8 mouse cellular contexts compared by ENCODE assay signal in the genomic region with DNA sequence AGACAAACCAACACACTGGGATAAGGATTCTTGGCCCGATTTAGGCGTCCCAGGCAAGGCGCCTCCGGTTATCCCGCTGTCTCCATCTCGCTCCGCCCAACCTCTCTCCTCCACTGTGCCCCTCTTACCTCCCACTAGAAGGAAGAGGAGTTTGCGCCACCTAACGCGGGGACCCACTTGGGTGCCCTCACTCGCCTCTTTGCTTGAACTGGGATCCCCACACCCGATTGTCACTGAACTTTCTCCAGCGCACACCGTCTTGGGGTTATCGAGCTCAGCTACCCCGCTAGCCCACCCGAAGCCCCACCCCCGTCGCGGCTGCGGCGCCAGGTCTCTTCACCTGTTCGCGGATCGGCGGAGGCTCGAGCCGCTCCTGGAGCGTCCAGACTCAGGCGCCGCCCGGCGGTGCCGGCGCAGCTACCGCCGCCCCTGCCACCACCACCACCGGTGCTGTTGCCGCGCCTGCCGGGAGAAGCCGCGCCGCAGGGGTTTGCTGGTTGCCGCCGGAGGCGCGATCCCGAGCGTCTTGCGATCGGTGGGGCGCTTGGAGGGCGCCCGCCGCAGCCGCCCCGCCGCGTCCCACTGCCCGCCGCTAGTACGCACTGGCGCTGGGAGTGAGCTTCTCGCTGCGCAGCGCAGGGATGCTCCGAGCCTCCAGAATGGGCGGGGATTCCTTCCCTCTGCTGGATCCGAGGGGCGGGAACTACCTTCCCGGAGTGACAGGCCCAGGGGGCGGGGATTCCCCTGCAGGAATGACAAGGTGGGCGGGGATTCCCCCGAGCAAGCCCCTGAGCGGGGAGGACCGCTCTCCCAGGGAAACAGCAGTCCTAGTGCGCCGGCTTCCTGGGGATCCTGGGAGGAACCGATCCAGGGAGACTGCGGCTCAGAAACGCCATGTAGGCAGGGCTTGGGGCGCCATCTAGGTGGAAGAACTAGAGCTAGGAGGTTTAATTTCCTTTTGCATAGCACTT. TPM values are rescaled to one million over a fixed set of nuclear protein-coding genes. Genes with fewer than 3 reads are reported as not detected.
DNase-seq lines count a peak whose midpoint lies in the region; ATAC-seq and TF ChIP-seq lines count a peak whose summit lies in the region.

Pdzd2 (minus strand) TSS at position 648 of the 971 bp plus-strand sequence.

- peak within 1 kb of the TSS; percentile 69 for H3K27ac ChIP-seq in heart, embryonic 12.5 days (ENCODE audit: poor library complexity, severe bottlenecking)
- 0 out of 2 replicates have a peak within 1 kb of the TSS, but pooled peaks have one; percentile 66 for H3K27ac ChIP-seq in kidney, embryonic 15.5 days
- H3K27ac ChIP-seq in limb, embryonic 14.5 days (replicated peaks; ENCODE audit: low read depth, low read length) = no peak within 1 kb of the TSS
- peak within 1 kb of the TSS; percentile 83 for H3K27ac ChIP-seq in midbrain, embryonic 16.5 days (ENCODE audit: low read length)

- peak within 1 kb of the TSS; percentile 64 for H3K4me3 ChIP-seq in heart, embryonic 12.5 days
- H3K4me3 ChIP-seq in kidney, embryonic 15.5 days (replicated peaks) = peak within 1 kb of the TSS; percentile 70
- H3K4me3 ChIP-seq in limb, embryonic 14.5 days (replicated peaks; ENCODE audit: low read length) = peak within 1 kb of the TSS; percentile 64
- H3K4me3 ChIP-seq in midbrain, embryonic 16.5 days (ENCODE audit: low read depth, low read length) = peak within 1 kb of the TSS; percentile 69

- peak; percentile 94 for ATAC-seq in heart, embryonic 12.5 days (ENCODE audit: insufficient number of reproducible peaks, low FRiP score)
- ATAC-seq in kidney, embryonic 15.5 days (replicated peaks; ENCODE audit: low FRiP score) = peak; percentile 99
- peak; percentile 98 for ATAC-seq in limb, embryonic 14.5 days (ENCODE audit: low FRiP score, low read depth)
- ATAC-seq in midbrain, embryonic 16.5 days = peak; percentile 99

- H3K36me3 ChIP-seq in heart, embryonic 12.5 days = no peaks in the 10 kb centered on the region
- no peaks in the 10 kb centered on the region for H3K36me3 ChIP-seq in kidney, embryonic 15.5 days
- no peaks in the 10 kb centered on the region; the same call in 1 of the 2 replicates for H3K36me3 ChIP-seq in limb, embryonic 14.5 days (ENCODE audit: control insufficient read depth, insufficient read depth, low read length)
- no peaks in the 10 kb centered on the region for H3K36me3 ChIP-seq in midbrain, embryonic 16.5 days (ENCODE audit: control insufficient read depth, insufficient read depth, low read length)

- peak within 1 kb of the TSS; percentile 76 for H3K9ac ChIP-seq in heart, embryonic 12.5 days
- peak within 1 kb of the TSS; percentile 55 for H3K9ac ChIP-seq in kidney, embryonic 15.5 days
- peak within 1 kb of the TSS; percentile 64 for H3K9ac ChIP-seq in limb, embryonic 14.5 days (ENCODE audit: low read depth, low read length, severe bottlenecking)
- H3K9ac ChIP-seq in midbrain, embryonic 16.5 days (ENCODE audit: low read depth, low read length) = peak within 1 kb of the TSS; percentile 77

- peak; percentile 75 for DNase-seq in 3T3-L1 (ENCODE audit: low read depth, low spot score)
- DNase-seq in c-Kit-positive CD71-negative TER-119-negative erythroid progenitor cells, embryonic 14.5 days (ENCODE audit: low read depth) = peak; percentile 48
- peak; percentile 87 for DNase-seq in fibroblast of lung, adult 2 months (ENCODE audit: low read depth)
- peak; percentile 96 for DNase-seq in limb, embryonic 14.5 days (ENCODE audit: low spot score)
- DNase-seq in spleen, postnatal 4 days (ENCODE audit: low spot score in 2 of 2) = peak; percentile 42 to 67

- WGBS in heart, embryonic 12.5 days = under 1% methylated on average over 74 of the region's 83 CpGs
- under 1% methylated on average over 82 of the region's 83 CpGs for WGBS in kidney, embryonic 15.5 days
- WGBS in limb, embryonic 14.5 days = 1% methylated on average over 75 of the region's 83 CpGs
- WGBS in midbrain, embryonic 16.5 days = under 1% methylated on average over 72 of the region's 83 CpGs

- H3K4me1 ChIP-seq in heart, embryonic 12.5 days (replicated peaks) = peaks cover 33% of the 10 kb centered on the region
- H3K4me1 ChIP-seq in kidney, embryonic 15.5 days = peaks cover 22% of the 10 kb centered on the region
- peaks cover 12% of the 10 kb centered on the region for H3K4me1 ChIP-seq in limb, embryonic 14.5 days (ENCODE audit: control insufficient read depth, insufficient read depth, low read length)
- peaks cover 21% of the 10 kb centered on the region for H3K4me1 ChIP-seq in midbrain, embryonic 16.5 days (ENCODE audit: control insufficient read depth, insufficient read depth, low read length)

- no peak for TF ChIP-seq POLR2A in limb, embryonic 14.5 days (IDR thresholded peaks at IDR 0.05; ENCODE audit: borderline replicate concordance, extremely low read depth, insufficient read depth, insufficient read length)

- peaks cover 12% of the 10 kb centered on the region for H3K27me3 ChIP-seq in heart, embryonic 12.5 days (replicated peaks)
- peaks cover 39% of the 10 kb centered on the region for H3K27me3 ChIP-seq in kidney, embryonic 15.5 days
- peaks cover 11% of the 10 kb centered on the region for H3K27me3 ChIP-seq in limb, embryonic 14.5 days (ENCODE audit: control insufficient read depth, insufficient read depth, low read length)
- H3K27me3 ChIP-seq in midbrain, embryonic 16.5 days (ENCODE audit: control insufficient read depth, insufficient read depth, low read depth, low read length) = no peaks in the 10 kb centered on the region

- H3K4me2 ChIP-seq in heart, embryonic 12.5 days = peak within 1 kb of the TSS; percentile 88
- H3K4me2 ChIP-seq in kidney, embryonic 15.5 days = peak within 1 kb of the TSS; percentile 90
- H3K4me2 ChIP-seq in limb, embryonic 14.5 days (replicated peaks; ENCODE audit: low read depth, low read length, severe bottlenecking) = peak within 1 kb of the TSS; percentile 92
- H3K4me2 ChIP-seq in midbrain, embryonic 16.5 days (ENCODE audit: low read length) = peak within 1 kb of the TSS; percentile 72

- no peaks in the 10 kb centered on the region for H3K9me3 ChIP-seq in heart, embryonic 12.5 days (replicated peaks)
- no peaks in the 10 kb centered on the region for H3K9me3 ChIP-seq in kidney, embryonic 15.5 days (replicated peaks)
- H3K9me3 ChIP-seq in limb, embryonic 14.5 days (ENCODE audit: control insufficient read depth, low read length) = no peaks in the 10 kb centered on the region
- H3K9me3 ChIP-seq in midbrain, embryonic 16.5 days (replicated peaks; ENCODE audit: control insufficient read depth, low read length, poor library complexity, severe bottlenecking) = no peaks in the 10 kb centered on the region

RNA-seq across cellular contexts. Expression of gene Pdzd2, which starts in this region (rescaled TPM):
- 14.2 and 14.4 TPM in 2 replicates for polyA plus RNA-seq in heart, embryonic 12.5 days (2016; fragmentation: Nextera tagmentation; extraction: Ambion mirVana)
- polyA plus RNA-seq in kidney, embryonic 15.5 days (2015; fragmentation: Nextera tagmentation; extraction: Ambion mirVana) = 35.2 and 41.3 TPM in 2 replicates
- 14.6 and 15.9 TPM in 2 replicates for polyA plus RNA-seq in limb, embryonic 14.5 days (2012; rRNA removed)
- 26.4 and 28.6 TPM in 2 replicates for polyA plus RNA-seq in limb, embryonic 14.5 days (2014; fragmentation: Nextera tagmentation; extraction: Ambion mirVana)
- polyA plus RNA-seq in midbrain, embryonic 16.5 days (2015; fragmentation: Nextera tagmentation; extraction: Ambion mirVana) = 14.5 and 15.0 TPM in 2 replicates
